ENCODE assay signal across 16 mouse cellular contexts in genomic region chr5:75734508-75734907, GRCm38 (mm10).
A peak's percentile ranks its signal among the peaks of the same experiment; 100 is the strongest.
DNase-seq lines count a peak whose midpoint lies in the region; ATAC-seq and TF ChIP-seq lines count a peak whose summit lies in the region.
"Had no signal": no experiment of that assay in that cellular context is flagged by ENCODE, and none has a peak within 500 bp of the region (broad histone marks: within the 10 kb centered on the region; RNA-seq: fewer than 3 reads in every experiment).

No protein-coding gene starts in this region.

- peak overlapping the region; percentile 35 for H3K4me2 ChIP-seq in heart, embryonic 14.5 days (ENCODE audit: low read length)
- H3K4me2 ChIP-seq in intestine, embryonic 16.5 days (ENCODE audit: low read depth, low read length): peak overlapping the region; percentile 41
- no peak overlapping the region; the same call in 1 of the 2 replicates for H3K4me2 ChIP-seq in stomach, embryonic 15.5 days

- no peak for TF ChIP-seq CTCF in heart, adult 2 months (IDR thresholded peaks at IDR 0.05)

- ATAC-seq in heart, embryonic 14.5 days (ENCODE audit: insufficient number of reproducible peaks, insufficient read depth, low FRiP score, low read depth): peak; percentile 82
- ATAC-seq in intestine, embryonic 16.5 days: peak; percentile 89
- ATAC-seq in stomach, embryonic 15.5 days (ENCODE audit: insufficient read depth, low FRiP score, low read depth): peak; percentile 60; the same call in 1 of the 2 replicates
- no peak for ATAC-seq in monocyte, adult 5-6 weeks (replicated peaks; ENCODE audit: insufficient number of reproducible peaks, low FRiP score, low TSS enrichment, poor library complexity, severe bottlenecking)
- ATAC-seq: forebrain, postnatal 0 days; hindbrain, embryonic 16.5 days; Patski had no signal

- no peaks in the 10 kb centered on the region; the same call in none of the 2 replicates for H3K4me1 ChIP-seq in heart, adult 2 months (ENCODE audit: control insufficient read depth, insufficient read depth, low read length)
- no peaks in the 10 kb centered on the region for H3K4me1 ChIP-seq in heart, embryonic 14.5 days (ENCODE audit: control insufficient read depth in 2 of 2, insufficient read depth in 2 of 2, low read length in 2 of 2)
- H3K4me1 ChIP-seq in intestine, embryonic 16.5 days (ENCODE audit: control insufficient read depth, insufficient read depth, low read length): peaks cover 4% of the 10 kb centered on the region
- H3K4me1 ChIP-seq in stomach, embryonic 15.5 days: no peaks in the 10 kb centered on the region

- H3K36me3 ChIP-seq in heart, adult 2 months (ENCODE audit: control insufficient read depth, insufficient read depth, low read length): no peaks in the 10 kb centered on the region
- H3K36me3 ChIP-seq in heart, embryonic 14.5 days (ENCODE audit: control insufficient read depth, insufficient read depth, low read length): no peaks in the 10 kb centered on the region
- H3K36me3 ChIP-seq in intestine, embryonic 16.5 days (ENCODE audit: control insufficient read depth, insufficient read depth, low read length): no peaks in the 10 kb centered on the region
- no peaks in the 10 kb centered on the region for H3K36me3 ChIP-seq in stomach, embryonic 15.5 days

- H3K27me3 ChIP-seq in heart, adult 2 months (ENCODE audit: control insufficient read depth, insufficient read depth, low read length): no peaks in the 10 kb centered on the region
- H3K27me3 ChIP-seq in heart, embryonic 14.5 days (ENCODE audit: control insufficient read depth, insufficient read depth, low read length): no peaks in the 10 kb centered on the region
- no peaks in the 10 kb centered on the region for H3K27me3 ChIP-seq in intestine, embryonic 16.5 days (replicated peaks; ENCODE audit: control insufficient read depth, insufficient read depth, low read length)
- no peaks in the 10 kb centered on the region for H3K27me3 ChIP-seq in stomach, embryonic 15.5 days (replicated peaks)
- H3K27me3 ChIP-seq: Patski had no signal

- H3K9ac ChIP-seq in heart, adult 2 months (ENCODE audit: low read depth, low read length): peak overlapping the region; percentile 26
- no peak overlapping the region for H3K9ac ChIP-seq in heart, embryonic 14.5 days (ENCODE audit: low read length)
- peak overlapping the region; percentile 51 for H3K9ac ChIP-seq in intestine, embryonic 16.5 days (ENCODE audit: low read depth, low read length)
- no peak overlapping the region for H3K9ac ChIP-seq in stomach, embryonic 15.5 days
- H3K9ac ChIP-seq: forebrain, postnatal 0 days; liver, embryonic 14.5 days had no signal

- intact Hi-C loops in heart, adult 2 months (cut with DNase I): no loop called here

- no peak overlapping the region; the same call in 1 of the 2 replicates for H3K27ac ChIP-seq in heart, adult 2 months
- H3K27ac ChIP-seq in heart, embryonic 14.5 days (replicated peaks in 1 of 2; ENCODE audit: control insufficient read depth in 1 of 2, insufficient read depth in 1 of 2, low read depth in 2 of 2, low read length in 2 of 2): peak overlapping the region; percentile 21 to 73
- H3K27ac ChIP-seq in intestine, embryonic 16.5 days (ENCODE audit: low read length): peak overlapping the region; percentile 62; the same call in 1 of the 2 replicates
- H3K27ac ChIP-seq in stomach, embryonic 15.5 days: peak overlapping the region; percentile 31; the same call in 1 of the 2 replicates
- H3K27ac ChIP-seq: liver, embryonic 14.5 days had no signal

- peak; percentile 54 to 70 for DNase-seq in heart, adult 2 months
- DNase-seq in adrenal gland, postnatal 36 days: no peak
- DNase-seq in cerebellum, adult 18-20 months: no peak
- DNase-seq in cerebellum, adult 9-10 months: no peak
- DNase-seq: forebrain, postnatal 0 days; gastrocnemius, postnatal 25 days; kidney, postnatal 25 days; right cerebral cortex, postnatal 25 days; thymus, adult 18-20 months had no signal

- TF ChIP-seq EP300 in heart, adult 2 months (IDR thresholded peaks at IDR 0.05; ENCODE audit: insufficient read depth, low read depth, low read length): no peak

- H3K79me2 ChIP-seq in heart, adult 2 months (replicated peaks; ENCODE audit: control insufficient read depth, insufficient read depth, low read length): no peaks in the 10 kb centered on the region

- H3K9me3 ChIP-seq in heart, embryonic 14.5 days (ENCODE audit: control insufficient read depth, low read length): no peaks in the 10 kb centered on the region
- H3K9me3 ChIP-seq in intestine, embryonic 16.5 days (ENCODE audit: control insufficient read depth, low read length): no peaks in the 10 kb centered on the region
- no peaks in the 10 kb centered on the region for H3K9me3 ChIP-seq in stomach, embryonic 15.5 days

- no peak for TF ChIP-seq POLR2A in heart, adult 2 months (IDR thresholded peaks at IDR 0.05; ENCODE audit: insufficient read depth, low read depth, low read length)

- no peak overlapping the region for H3K4me3 ChIP-seq in heart, adult 2 months
- peak overlapping the region in 1 of 2 experiments; percentile 19; a peak in 3 of 4 replicates for H3K4me3 ChIP-seq in heart, embryonic 14.5 days (ENCODE audit: control insufficient read depth in 1 of 2, insufficient read depth in 1 of 2, low read depth in 1 of 2, low read length in 2 of 2)
- H3K4me3 ChIP-seq in intestine, embryonic 16.5 days (ENCODE audit: low read length): peak overlapping the region; percentile 36
- H3K4me3 ChIP-seq in stomach, embryonic 15.5 days (replicated peaks): no peak overlapping the region; the same call in 1 of the 2 replicates

- 67% methylated on average over 14 of the region's 14 CpGs for WGBS in heart, adult 2 months
- WGBS in heart, embryonic 14.5 days: 55% methylated on average over 14 of the region's 14 CpGs
- WGBS in intestine, embryonic 16.5 days: 65% methylated on average over 14 of the region's 14 CpGs
- 66% methylated on average over 14 of the region's 14 CpGs for WGBS in stomach, embryonic 15.5 days

Comparison
In these comparisons a context has a peak if more than half of its experiments do, and no peak if none do; other contexts are left out.
1. H3K9ac ChIP-seq: peak in heart, adult 2 months (single experiment) and intestine, embryonic 16.5 days (single experiment); none in heart, embryonic 14.5 days (single experiment) and stomach, embryonic 15.5 days (single experiment).
2. DNase-seq: peak in heart, adult 2 months (2 of 2); none in adrenal gland, postnatal 36 days (0 of 2), cerebellum, adult 18-20 months (0 of 2) and cerebellum, adult 9-10 months (single experiment).